Mouse (Mus musculus) myocyte (in vitro differentiated cells): Measurements from ENCODE around the gene Nmb. TPM values are rescaled to one million over a fixed set of nuclear protein-coding genes. Genes with fewer than 3 reads are reported as not detected.

Experiments used
- H3K27me3 ChIP-seq: one replicate; pipeline ENCODE4 v1.6.1; 2011; ENCODE audit not compliant: control insufficient read depth, insufficient read depth, insufficient read length
- H3K36me3 ChIP-seq: one replicate; pipeline ENCODE4 v1.6.1; 2011; ENCODE audit not compliant: control insufficient read depth, insufficient read depth
- H3K4me2 ChIP-seq: one replicate; pipeline ENCODE4 v1.6.1; 2011; ENCODE audit warnings: low read depth, control low read depth
- H3K4me3 ChIP-seq: one replicate; pipeline ENCODE4 v1.5.1; 2011; ENCODE audit warnings: mild to moderate bottlenecking, control low read depth, moderate library complexity
- H3K79me2 ChIP-seq: one replicate; pipeline ENCODE4 v1.6.1; 2011; ENCODE audit not compliant: control insufficient read depth, insufficient read depth
- H3ac ChIP-seq: one replicate; pipeline ENCODE4 v1.6.1; 2011; ENCODE audit not compliant: control insufficient read depth, insufficient read length
- CEBPB ChIP-seq: IDR thresholded peaks from 2 replicates; pipeline ENCODE4 v1.6.1; 2011; ENCODE audit warnings: mild to moderate bottlenecking, moderate library complexity; ENCODE audit not compliant: poor library complexity, insufficient read depth, severe bottlenecking
- E2F4 ChIP-seq: IDR thresholded peaks from one replicate; pipeline ENCODE4 v1.6.1; 2011; ENCODE audit warnings: mild to moderate bottlenecking, control low read depth, moderate library complexity; ENCODE audit not compliant: insufficient read depth
- MAX ChIP-seq: IDR thresholded peaks from one replicate; pipeline ENCODE4 v1.6.1; 2011; ENCODE audit warnings: low read depth, mild to moderate bottlenecking, control low read depth
- MYOD1 ChIP-seq, 3 experiments: IDR thresholded peaks; one replicate each; pipeline ENCODE4 v1.6.1; 2011; ENCODE audit warnings: control low read depth in 2 of 3, low read depth in 2 of 3, mild to moderate bottlenecking in 2 of 3, moderate library complexity in 1 of 3; ENCODE audit not compliant: insufficient read length in 2 of 3, control insufficient read depth in 1 of 3
- MYOG ChIP-seq, 3 experiments: IDR thresholded peaks; one replicate each; pipeline ENCODE4 v1.6.1; 2011; ENCODE audit warnings: control low read depth in 2 of 3, low read depth in 2 of 3, mild to moderate bottlenecking in 2 of 3; ENCODE audit not compliant: insufficient read length in 2 of 3, control insufficient read depth in 1 of 3, insufficient read depth in 1 of 3
- POLR2A ChIP-seq: IDR thresholded peaks from one replicate; pipeline ENCODE4 v1.6.1; 2011; ENCODE audit warnings: low read depth, mild to moderate bottlenecking, control low read depth, moderate library complexity; ENCODE audit not compliant: insufficient read length
- POLR2AphosphoS2 ChIP-seq: IDR thresholded peaks from one replicate; pipeline ENCODE4 v1.6.1; 2011; ENCODE audit warnings: low read depth, control low read depth; ENCODE audit not compliant: insufficient read length
- REST ChIP-seq: IDR thresholded peaks from one replicate; pipeline ENCODE4 v1.6.1; 2011; ENCODE audit warnings: mild to moderate bottlenecking, control low read depth, moderate library complexity; ENCODE audit not compliant: insufficient read depth, insufficient read length
- SRF ChIP-seq: IDR thresholded peaks from one replicate; pipeline ENCODE4 v1.6.1; 2011; ENCODE audit warnings: low read depth; ENCODE audit not compliant: control insufficient read depth, insufficient read length
- TCF12 ChIP-seq: IDR thresholded peaks from one replicate; pipeline ENCODE4 v1.6.1; 2011; ENCODE audit warnings: mild to moderate bottlenecking, control low read depth; ENCODE audit not compliant: poor library complexity, insufficient read depth, severe bottlenecking
- TCF3 ChIP-seq: IDR thresholded peaks from one replicate; pipeline ENCODE4 v1.6.1; 2011; ENCODE audit warnings: low read depth, control low read depth; ENCODE audit not compliant: insufficient read length
- USF1 ChIP-seq: IDR thresholded peaks from one replicate; pipeline ENCODE4 v1.6.1; 2011; ENCODE audit warnings: low read depth, mild to moderate bottlenecking, control low read depth, moderate library complexity
- polyA plus RNA-seq: library from polyadenylated mRNA; unstranded; fragments of >200 nt; fragmentation: generic; extraction: Trizol; gene quantifications from one replicate; pipeline ENCODE4 v1.2.1, GENCODE M21; 2012; ENCODE audit warnings: missing spikeins

The Nmb gene
- polyA plus RNA-seq, 1 experiment: 0.98 TPM

DNA sequence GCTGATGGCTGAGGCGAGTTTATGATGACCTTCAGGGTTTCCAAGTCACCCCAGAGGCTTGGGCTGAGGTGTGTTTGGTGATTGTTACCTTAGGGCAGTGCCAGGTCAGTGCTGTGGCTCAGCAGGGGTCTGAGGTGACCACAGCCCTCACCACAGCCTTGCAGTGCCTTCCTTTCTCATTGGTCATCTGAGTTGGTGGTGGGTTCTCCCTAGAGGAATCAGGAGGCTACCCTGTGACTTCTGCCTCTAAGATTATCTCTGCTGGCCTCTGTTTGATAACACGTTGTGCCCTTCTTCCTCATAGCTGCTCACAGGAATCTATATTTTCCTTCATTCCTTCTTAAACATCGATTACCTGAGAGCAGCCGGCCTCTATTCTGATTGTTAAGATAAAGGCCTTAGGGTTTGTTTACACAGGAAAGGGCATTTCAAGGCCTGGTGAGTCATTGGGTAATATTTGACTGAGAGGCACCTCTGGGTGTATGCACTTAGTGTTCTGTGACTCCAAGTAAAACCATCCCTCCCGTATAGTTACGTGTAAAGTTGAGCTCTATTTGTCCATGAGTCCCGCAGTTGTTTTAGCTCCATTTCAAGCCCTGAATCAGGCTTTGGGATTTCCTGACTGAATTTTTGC, 38.2 kb downstream of the Nmb start:
- TF ChIP-seq TCF12 (no peak), TCF3 (no peak), POLR2A (no peak), MAX (no peak), MYOG (IDR thresholded peaks at IDR 0.05; ENCODE audit: control insufficient read depth in 1 of 3, insufficient read depth in 1 of 3, insufficient read length in 2 of 3, low read depth in 2 of 3) (no peak), POLR2AphosphoS2 (no peak), E2F4 (no peak), MYOD1 (IDR thresholded peaks at IDR 0.05; ENCODE audit: control insufficient read depth in 1 of 3, insufficient read length in 2 of 3, low read depth in 2 of 3) (no peak), REST (no peak), USF1 (no peak), SRF (no peak), CEBPB (no peak)
- Histone ChIP-seq H3K27me3 (no peaks in the 10 kb centered on the region), H3K79me2 (peaks cover 9% of the 10 kb centered on the region), H3ac (no peak overlapping the region), H3K36me3 (peaks cover 13% of the 10 kb centered on the region), H3K4me3 (no peak overlapping the region), H3K4me2 (no peak overlapping the region)

DNA sequence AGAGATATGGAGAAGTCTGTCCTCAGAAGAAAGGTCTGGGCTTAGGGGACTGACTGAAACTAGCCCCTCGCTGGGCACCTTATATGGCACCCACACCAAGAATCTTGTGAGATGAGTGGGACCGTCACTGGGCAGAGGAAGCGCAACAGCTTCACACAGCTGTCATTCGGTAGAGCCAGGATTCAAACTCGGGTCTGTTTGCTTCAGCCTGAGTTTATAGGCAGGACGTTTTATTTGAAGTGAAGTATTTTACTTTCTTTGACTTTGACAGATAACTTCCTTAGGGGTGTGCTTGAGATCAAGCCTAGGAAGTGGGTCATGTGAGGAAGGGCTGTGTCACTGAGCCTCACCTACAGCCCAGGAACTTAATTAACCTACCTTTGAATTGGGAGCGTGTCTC, 39.4 kb downstream of the Nmb start:
- Histone ChIP-seq H3K4me2 (no peak overlapping the region), H3K4me3 (no peak overlapping the region), H3K79me2 (peaks cover 11% of the 10 kb centered on the region), H3ac (no peak overlapping the region), H3K36me3 (peaks cover 13% of the 10 kb centered on the region), H3K27me3 (no peaks in the 10 kb centered on the region)
- TF ChIP-seq CEBPB (no peak), POLR2AphosphoS2 (no peak), E2F4 (no peak), POLR2A (no peak), MYOD1 (IDR thresholded peaks at IDR 0.05; ENCODE audit: control insufficient read depth in 1 of 3, insufficient read length in 2 of 3, low read depth in 2 of 3) (no peak), TCF12 (no peak), REST (no peak), MYOG (IDR thresholded peaks at IDR 0.05; ENCODE audit: control insufficient read depth in 1 of 3, insufficient read depth in 1 of 3, insufficient read length in 2 of 3, low read depth in 2 of 3) (no peak), MAX (no peak), TCF3 (no peak), SRF (no peak), USF1 (no peak)

DNA sequence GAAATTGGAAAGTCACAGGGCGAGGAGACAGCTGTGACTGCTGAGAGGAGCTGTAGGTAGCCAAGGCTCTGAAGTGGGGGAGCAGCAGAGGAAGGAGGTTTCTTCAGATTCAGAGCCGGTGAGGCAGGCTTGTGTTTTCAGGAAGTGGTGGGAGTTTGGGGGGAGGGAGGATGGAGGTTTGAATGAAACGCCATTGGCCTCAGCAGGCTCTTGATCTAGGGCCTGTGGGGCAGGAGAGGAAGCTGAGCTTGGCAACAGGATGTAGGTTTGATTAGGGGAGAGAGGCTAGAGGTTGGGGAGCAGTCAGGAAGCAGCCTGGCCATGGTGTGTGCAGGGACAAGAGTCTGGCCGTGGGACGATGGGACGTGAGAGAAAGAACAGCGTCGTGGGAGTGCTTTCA, 40.0 kb downstream of the Nmb start:
- no peak overlapping the region for H3ac ChIP-seq
- H3K4me3 ChIP-seq: no peak overlapping the region
- H3K79me2 ChIP-seq: peaks cover 11% of the 10 kb centered on the region
- H3K36me3 ChIP-seq: peaks cover 13% of the 10 kb centered on the region
- H3K4me2 ChIP-seq: no peak overlapping the region
- TF ChIP-seq POLR2A (no peak), E2F4 (no peak), MYOG (IDR thresholded peaks at IDR 0.05; ENCODE audit: control insufficient read depth in 1 of 3, insufficient read depth in 1 of 3, insufficient read length in 2 of 3, low read depth in 2 of 3) (no peak), SRF (no peak), MYOD1 (IDR thresholded peaks at IDR 0.05; ENCODE audit: control insufficient read depth in 1 of 3, insufficient read length in 2 of 3, low read depth in 2 of 3) (no peak), REST (no peak), POLR2AphosphoS2 (no peak), TCF12 (no peak), MAX (no peak), TCF3 (no peak)
- H3K27me3 ChIP-seq: no peaks in the 10 kb centered on the region

DNA sequence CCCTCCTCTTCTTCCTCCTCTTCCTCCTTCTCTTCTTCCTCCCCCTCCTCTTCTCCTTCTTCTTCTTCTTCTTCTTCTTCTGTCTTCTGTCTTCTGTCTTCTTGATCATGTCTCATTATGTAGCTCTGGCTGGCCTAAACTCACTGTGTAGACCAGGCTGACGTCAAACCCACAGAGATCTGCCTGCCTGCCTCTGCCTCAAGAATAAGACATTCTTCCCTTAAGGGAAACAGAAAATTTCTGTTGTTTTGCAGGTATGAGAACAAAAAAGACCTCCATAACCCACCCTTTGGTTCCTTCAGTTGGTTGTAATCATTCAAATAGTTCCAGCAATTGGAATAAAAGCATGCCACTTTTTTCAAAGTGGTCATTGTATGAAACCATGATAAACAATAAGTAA, 40.7 kb downstream of the Nmb start:
- Histone ChIP-seq H3ac (no peak overlapping the region), H3K27me3 (no peaks in the 10 kb centered on the region), H3K79me2 (peaks cover 11% of the 10 kb centered on the region), H3K4me2 (no peak overlapping the region), H3K4me3 (no peak overlapping the region), H3K36me3 (peaks cover 8% of the 10 kb centered on the region)
- TF ChIP-seq POLR2A (no peak), TCF12 (no peak), MYOD1 (IDR thresholded peaks at IDR 0.05; ENCODE audit: control insufficient read depth in 1 of 3, insufficient read length in 2 of 3, low read depth in 2 of 3) (no peak), MYOG (IDR thresholded peaks at IDR 0.05; ENCODE audit: control insufficient read depth in 1 of 3, insufficient read depth in 1 of 3, insufficient read length in 2 of 3, low read depth in 2 of 3) (no peak), CEBPB (no peak), MAX (no peak), E2F4 (no peak), POLR2AphosphoS2 (no peak), USF1 (no peak), TCF3 (no peak), SRF (no peak), REST (no peak)
